Mouse (Mus musculus): Measurements from ENCODE around the gene Jade2. TPM values are rescaled to one million over a fixed set of nuclear protein-coding genes. Genes with fewer than 3 reads are reported as not detected.

Gene Jade2
- polyA plus RNA-seq, 1 experiment from 2014 or later: 1.7 TPM

DNA sequence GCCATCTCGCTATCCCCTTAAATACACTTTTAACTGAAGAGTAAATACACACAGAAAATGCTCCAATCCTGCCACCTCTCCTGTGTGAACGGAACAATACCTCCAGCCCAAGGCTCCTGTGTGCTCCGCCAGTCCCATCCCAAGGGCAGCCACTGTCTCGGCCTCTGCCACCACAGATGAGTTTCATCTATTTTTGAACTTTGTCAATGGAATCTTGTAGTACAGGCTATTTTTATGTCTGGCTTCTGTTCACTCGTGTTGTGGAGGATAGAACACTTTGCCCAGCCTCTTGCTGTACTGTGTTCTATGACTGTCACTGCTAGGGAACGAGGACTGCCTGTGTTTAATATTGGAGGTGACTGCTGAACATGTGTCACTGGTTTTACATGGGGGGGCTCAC lies 28.2 kb upstream of the Jade2 start:
- H3K27ac ChIP-seq (ENCODE audit: low read depth, low read length): no peak overlapping the region
- no peaks in the 10 kb centered on the region for H3K36me3 ChIP-seq (ENCODE audit: control insufficient read depth, insufficient read depth)
- H3K4me1 ChIP-seq (replicated peaks; ENCODE audit: control insufficient read depth, insufficient read depth, low read length): 0 out of 2 replicates have a peak, but pooled peaks cover 2% of the 10 kb centered on the region
- no peak for ATAC-seq
- TF ChIP-seq CTCF (IDR thresholded peaks at IDR 0.05; ENCODE audit: low read depth): no peak
- H3K4me2 ChIP-seq (replicated peaks; ENCODE audit: low read depth): no peak overlapping the region
- H3K4me3 ChIP-seq (ENCODE audit: low read depth, low read length): no peak overlapping the region
- no peaks in the 10 kb centered on the region for H3K27me3 ChIP-seq (replicated peaks; ENCODE audit: control insufficient read depth, insufficient read depth, low read length)
- WGBS: 83% methylated on average over 6 of the region's 6 CpGs
- no peaks in the 10 kb centered on the region for H3K9me3 ChIP-seq (ENCODE audit: control insufficient read depth)
- no peak overlapping the region for H3K9ac ChIP-seq (ENCODE audit: low read depth, low read length)

DNA sequence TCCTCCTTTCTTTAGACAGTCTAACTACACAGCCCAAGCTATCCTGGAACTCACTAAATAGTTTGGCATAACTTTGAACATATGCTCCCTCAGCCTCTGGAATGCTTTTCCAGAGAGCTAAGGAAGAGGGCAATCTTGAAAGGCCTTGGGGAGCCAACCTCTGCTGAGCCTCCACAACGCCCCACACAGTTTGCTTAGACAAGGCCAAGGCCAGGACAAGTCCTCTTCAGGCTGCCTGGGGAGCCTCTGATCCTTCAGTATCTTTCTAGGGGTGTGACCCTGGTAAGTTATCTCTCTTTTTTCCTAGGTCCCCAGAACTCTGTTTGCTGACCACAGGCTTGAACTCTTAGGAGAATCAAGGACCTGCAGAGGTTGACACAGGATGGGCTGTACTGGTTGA lies 26.6 kb upstream of the Jade2 start:
- no peak for ATAC-seq
- TF ChIP-seq CTCF (IDR thresholded peaks at IDR 0.05; ENCODE audit: low read depth): no peak
- Histone ChIP-seq H3K4me1 (replicated peaks; ENCODE audit: control insufficient read depth, insufficient read depth, low read length) (0 out of 2 replicates have a peak, but pooled peaks cover 2% of the 10 kb centered on the region), H3K27me3 (replicated peaks; ENCODE audit: control insufficient read depth, insufficient read depth, low read length) (no peaks in the 10 kb centered on the region), H3K27ac (ENCODE audit: low read depth, low read length) (0 out of 2 replicates have a peak overlapping the region, but pooled peaks have one; percentile 28), H3K9ac (ENCODE audit: low read depth, low read length) (no peak overlapping the region), H3K4me3 (ENCODE audit: low read depth, low read length) (no peak overlapping the region), H3K9me3 (ENCODE audit: control insufficient read depth) (no peaks in the 10 kb centered on the region), H3K36me3 (ENCODE audit: control insufficient read depth, insufficient read depth) (no peaks in the 10 kb centered on the region), H3K4me2 (replicated peaks; ENCODE audit: low read depth) (no peak overlapping the region)
- 14% methylated on average over 1 of the region's 1 CpGs for WGBS

DNA sequence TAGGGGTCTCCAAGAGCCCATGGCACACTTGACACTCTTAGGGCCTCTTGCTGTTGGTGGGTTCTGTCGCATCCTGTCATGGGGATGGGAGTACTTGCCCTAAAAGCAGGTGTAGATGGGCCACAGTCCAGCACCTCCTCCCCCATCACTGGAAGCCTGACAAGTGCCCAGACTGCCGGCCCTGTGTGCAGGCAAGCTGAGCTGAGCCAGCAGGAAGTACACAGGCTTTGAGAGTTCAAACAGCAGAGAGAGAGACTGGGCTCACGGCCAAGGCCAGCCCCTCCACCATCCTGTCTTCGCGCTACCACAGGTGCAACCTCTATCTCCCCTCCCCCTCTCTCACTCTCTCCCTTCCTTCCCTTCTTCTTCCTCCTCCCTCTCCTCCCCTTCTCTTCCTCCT lies 26.2 kb upstream of the Jade2 start:
- no peak for TF ChIP-seq CTCF (IDR thresholded peaks at IDR 0.05; ENCODE audit: low read depth)
- H3K36me3 ChIP-seq (ENCODE audit: control insufficient read depth, insufficient read depth): no peaks in the 10 kb centered on the region
- no peaks in the 10 kb centered on the region for H3K9me3 ChIP-seq (ENCODE audit: control insufficient read depth)
- ATAC-seq: peak; percentile 64
- H3K4me3 ChIP-seq (ENCODE audit: low read depth, low read length): no peak overlapping the region
- no peaks in the 10 kb centered on the region for H3K27me3 ChIP-seq (replicated peaks; ENCODE audit: control insufficient read depth, insufficient read depth, low read length)
- no peak overlapping the region for H3K27ac ChIP-seq (ENCODE audit: low read depth, low read length)
- 8% methylated on average over 5 of the region's 5 CpGs for WGBS
- H3K9ac ChIP-seq (ENCODE audit: low read depth, low read length): no peak overlapping the region
- H3K4me1 ChIP-seq (replicated peaks; ENCODE audit: control insufficient read depth, insufficient read depth, low read length): 0 out of 2 replicates have a peak, but pooled peaks cover 2% of the 10 kb centered on the region
- H3K4me2 ChIP-seq (replicated peaks; ENCODE audit: low read depth): no peak overlapping the region

DNA sequence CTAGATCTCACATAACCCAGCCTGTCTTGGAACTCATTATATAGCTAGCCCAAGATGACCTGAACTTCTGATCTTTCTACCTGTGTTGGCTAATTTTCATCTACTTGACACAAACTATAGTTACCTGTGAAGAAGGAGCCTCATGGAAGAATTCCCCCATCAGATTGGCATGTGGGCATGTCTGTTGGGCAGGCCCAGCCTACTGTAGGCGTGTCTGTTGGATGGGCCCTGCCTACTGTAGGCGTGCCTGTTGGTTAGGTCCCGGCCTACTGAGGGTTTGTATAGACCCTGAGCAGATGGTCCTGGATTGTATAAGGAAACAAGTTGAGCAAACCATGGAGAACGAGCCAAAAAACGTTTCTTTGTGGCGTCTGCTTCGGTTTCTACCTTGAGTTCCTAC lies 24.3 kb upstream of the Jade2 start:
- no peak for ATAC-seq
- Histone ChIP-seq H3K4me3 (ENCODE audit: low read depth, low read length) (no peak overlapping the region), H3K4me2 (replicated peaks; ENCODE audit: low read depth) (no peak overlapping the region), H3K9ac (ENCODE audit: low read depth, low read length) (no peak overlapping the region), H3K36me3 (ENCODE audit: control insufficient read depth, insufficient read depth) (no peaks in the 10 kb centered on the region), H3K27ac (ENCODE audit: low read depth, low read length) (no peak overlapping the region), H3K4me1 (replicated peaks; ENCODE audit: control insufficient read depth, insufficient read depth, low read length) (peaks cover 10% of the 10 kb centered on the region; the same call in 1 of the 2 replicates), H3K27me3 (replicated peaks; ENCODE audit: control insufficient read depth, insufficient read depth, low read length) (no peaks in the 10 kb centered on the region), H3K9me3 (ENCODE audit: control insufficient read depth) (no peaks in the 10 kb centered on the region)
- 77% methylated on average over 7 of the region's 7 CpGs for WGBS
- TF ChIP-seq CTCF (IDR thresholded peaks at IDR 0.05; ENCODE audit: low read depth): no peak

DNA sequence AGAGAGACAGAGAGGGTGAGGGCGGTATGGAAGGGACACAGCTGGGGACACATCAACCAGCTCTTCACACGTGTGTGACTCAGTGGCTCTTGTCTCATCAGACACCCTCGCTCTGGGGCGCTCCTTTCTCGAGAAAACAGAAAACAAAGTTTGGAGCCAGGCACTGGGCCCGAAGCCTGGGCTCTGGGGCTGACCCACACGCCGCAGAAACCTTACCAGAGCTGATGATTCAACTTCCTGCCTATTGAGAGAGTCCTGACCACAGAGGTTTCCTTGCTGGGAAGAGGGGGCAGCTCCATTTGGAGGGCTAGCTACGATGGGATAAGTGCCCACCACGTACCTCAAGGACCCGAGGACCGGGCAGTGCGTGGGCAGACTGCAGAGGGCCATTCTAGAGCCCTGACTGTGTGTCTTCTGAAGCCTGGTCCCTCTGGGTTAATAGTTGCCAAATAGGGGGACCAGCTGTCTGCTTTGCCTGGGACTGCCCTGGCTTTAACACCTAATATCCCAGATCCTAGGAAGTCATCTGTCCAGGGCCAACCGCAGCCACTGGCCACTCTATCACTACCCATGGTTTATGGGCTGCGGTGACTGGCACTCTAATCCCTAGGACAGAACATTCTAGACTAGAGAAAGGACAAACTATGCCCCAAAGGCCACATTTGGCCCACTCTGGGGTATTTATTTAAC lies 23.7 kb upstream of the Jade2 start:
- Histone ChIP-seq H3K9me3 (ENCODE audit: control insufficient read depth) (no peaks in the 10 kb centered on the region), H3K27ac (ENCODE audit: low read depth, low read length) (no peak overlapping the region), H3K4me1 (replicated peaks; ENCODE audit: control insufficient read depth, insufficient read depth, low read length) (peaks cover 10% of the 10 kb centered on the region; the same call in 1 of the 2 replicates), H3K27me3 (replicated peaks; ENCODE audit: control insufficient read depth, insufficient read depth, low read length) (no peaks in the 10 kb centered on the region), H3K9ac (ENCODE audit: low read depth, low read length) (no peak overlapping the region), H3K4me2 (replicated peaks; ENCODE audit: low read depth) (no peak overlapping the region), H3K4me3 (ENCODE audit: low read depth, low read length) (no peak overlapping the region), H3K36me3 (ENCODE audit: control insufficient read depth, insufficient read depth) (no peaks in the 10 kb centered on the region)
- TF ChIP-seq CTCF (IDR thresholded peaks at IDR 0.05; ENCODE audit: low read depth): no peak
- 88% methylated on average over 15 of the region's 15 CpGs for WGBS
- no peak for ATAC-seq

DNA sequence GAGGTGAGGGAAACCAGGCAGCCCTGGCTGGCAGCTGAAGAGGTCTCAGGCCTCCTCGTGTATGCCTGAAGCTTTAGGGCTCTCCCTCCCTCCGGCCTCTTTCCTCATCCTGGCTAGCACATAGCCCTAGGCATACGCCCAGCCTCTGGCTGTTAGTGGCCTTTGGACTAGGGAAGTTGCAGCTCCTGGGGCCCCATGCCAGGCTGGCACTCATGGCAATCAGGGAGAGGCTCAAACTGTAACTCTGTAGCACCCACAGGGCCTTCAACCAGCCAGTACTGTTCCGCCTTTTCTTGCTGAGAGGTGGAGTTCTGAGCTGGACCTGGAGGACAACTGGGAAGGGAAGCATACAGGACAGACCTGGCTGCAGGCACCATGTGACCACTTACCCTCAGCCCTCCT lies 19.5 kb upstream of the Jade2 start:
- 35% methylated on average over 4 of the region's 4 CpGs for WGBS
- no peaks in the 10 kb centered on the region for H3K27me3 ChIP-seq (replicated peaks; ENCODE audit: control insufficient read depth, insufficient read depth, low read length)
- H3K36me3 ChIP-seq (ENCODE audit: control insufficient read depth, insufficient read depth): no peaks in the 10 kb centered on the region
- H3K9me3 ChIP-seq (ENCODE audit: control insufficient read depth): no peaks in the 10 kb centered on the region
- H3K4me2 ChIP-seq (replicated peaks; ENCODE audit: low read depth): peak overlapping the region; percentile 58
- peak; percentile 95 for ATAC-seq
- peak overlapping the region; percentile 20 for H3K4me3 ChIP-seq (ENCODE audit: low read depth, low read length)
- H3K4me1 ChIP-seq (replicated peaks; ENCODE audit: control insufficient read depth, insufficient read depth, low read length): peaks cover 10% of the 10 kb centered on the region; the same call in 1 of the 2 replicates
- H3K9ac ChIP-seq (ENCODE audit: low read depth, low read length): peak overlapping the region; percentile 51; the same call in 1 of the 2 replicates
- TF ChIP-seq CTCF (IDR thresholded peaks at IDR 0.05; ENCODE audit: low read depth): no peak
- peak overlapping the region; percentile 97 for H3K27ac ChIP-seq (ENCODE audit: low read depth, low read length)

Data from intestine, postnatal 0 days (tissue).